Mouse (Mus musculus) embryonic facial prominence, embryonic 10.5 days (tissue): ENCODE results near the gene Cd276. TPM values are rescaled to one million over a fixed set of nuclear protein-coding genes. Genes with fewer than 3 reads are reported as not detected.

Experiments used
- DNase-seq: peaks from one replicate; pipeline ENCODE4 v3.0.0-alpha.2; 2017; ENCODE audit warnings: low spot score
- H3K27ac ChIP-seq: fragments of 300-500 bp; sonication (generic); replicated peaks from 2 replicates; pipeline ENCODE4 v1.5.1; 2016; ENCODE audit warnings: mild to moderate bottlenecking
- H3K27me3 ChIP-seq: fragments of 300-500 bp; sonication (generic); replicated peaks from 2 replicates; pipeline ENCODE4 v1.6.1; 2016; ENCODE audit warnings: low read depth, mild to moderate bottlenecking; ENCODE audit not compliant: poor library complexity, severe bottlenecking
- H3K36me3 ChIP-seq: fragments of 300-500 bp; sonication (generic); replicated peaks from 2 replicates; pipeline ENCODE4 v1.6.1; 2016; ENCODE audit warnings: mild to moderate bottlenecking, moderate library complexity
- H3K4me1 ChIP-seq: fragments of 300-500 bp; sonication (generic); 2 replicates; pipeline ENCODE4 v1.6.1; 2016
- H3K4me3 ChIP-seq: fragments of 300-500 bp; sonication (generic); 2 replicates; pipeline ENCODE4 v1.5.1; 2016; ENCODE audit warnings: mild to moderate bottlenecking, moderate library complexity
- H3K9me3 ChIP-seq: fragments of 300-500 bp; sonication (generic); 2 replicates; pipeline ENCODE4 v1.6.1; 2016; ENCODE audit warnings: mild to moderate bottlenecking
- WGBS: fragments of 180-500 bp; shearing (Covaris S2); methylation state at CpG from one replicate; pipeline ENCODE4 v1.1.7; 2016; 5-methylcytosine and 5-hydroxymethylcytosine counted together
- polyA plus RNA-seq: library from polyadenylated mRNA; unstranded; fragments of >200 nt; fragmentation: Nextera tagmentation; extraction: Ambion mirVana; gene quantifications from 2 replicates; pipeline ENCODE4 v1.2.1, GENCODE M21; 2016

Gene Cd276
- polyA plus RNA-seq, 1 experiment from 2014 or later = 49.7 TPM

- 79% methylated on average over 5 of the region's 5 CpGs for WGBS
- Histone ChIP-seq H3K4me1 (peaks cover 21% of the 10 kb centered on the region), H3K27ac (no peak overlapping the region), H3K4me3 (no peak overlapping the region), H3K36me3 (peaks cover 20% of the 10 kb centered on the region), H3K9me3 (no peaks in the 10 kb centered on the region), H3K27me3 (no peaks in the 10 kb centered on the region; the same call in 1 of the 2 replicates)
- no peak for DNase-seq
These were observed 34.2 kb downstream of the Cd276 start for GRCm38 (mm10) chr9:58520816-58521581.

GRCm38 (mm10) chr9:58519953-58520352, 35.3 kb downstream of the Cd276 start:
- Histone ChIP-seq H3K36me3 (peaks cover 10% of the 10 kb centered on the region), H3K4me3 (no peak overlapping the region), H3K9me3 (no peaks in the 10 kb centered on the region), H3K27ac (no peak overlapping the region), H3K4me1 (peaks cover 24% of the 10 kb centered on the region), H3K27me3 (no peaks in the 10 kb centered on the region; the same call in 1 of the 2 replicates)
- WGBS = 82% methylated on average over 3 of the region's 3 CpGs
- no peak for DNase-seq

GRCm38 (mm10) chr9:58517866-58518750, 37.1 kb downstream of the Cd276 start:
- WGBS = 41% methylated on average over 9 of the region's 9 CpGs
- Histone ChIP-seq H3K9me3 (no peaks in the 10 kb centered on the region), H3K4me1 (peaks cover 34% of the 10 kb centered on the region), H3K27me3 (no peaks in the 10 kb centered on the region; the same call in 1 of the 2 replicates), H3K27ac (no peak overlapping the region; the same call in 1 of the 2 replicates), H3K36me3 (no peaks in the 10 kb centered on the region), H3K4me3 (no peak overlapping the region)
- no peak for DNase-seq

GRCm38 (mm10) chr9:58516480-58516879, 38.8 kb downstream of the Cd276 start:
- WGBS = 86% methylated on average over 3 of the region's 3 CpGs
- no peak for DNase-seq
- H3K27ac ChIP-seq = no peak overlapping the region

GRCm38 (mm10) chr9:58513749-58514148, 41.5 kb downstream of the Cd276 start:
- no peaks in the 10 kb centered on the region for H3K9me3 ChIP-seq
- 61% methylated on average over 5 of the region's 5 CpGs for WGBS
- no peak overlapping the region for H3K4me3 ChIP-seq
- H3K4me1 ChIP-seq = peaks cover 26% of the 10 kb centered on the region
- no peak overlapping the region for H3K27ac ChIP-seq
- no peaks in the 10 kb centered on the region; the same call in 1 of the 2 replicates for H3K27me3 ChIP-seq
- no peaks in the 10 kb centered on the region for H3K36me3 ChIP-seq
- no peak for DNase-seq

More at GRCm38 (mm10) chr9:58516480-58516879, 38.8 kb downstream of the Cd276 start:
- Histone ChIP-seq H3K9me3 (no peaks in the 10 kb centered on the region), H3K27me3 (no peaks in the 10 kb centered on the region; the same call in 1 of the 2 replicates), H3K36me3 (no peaks in the 10 kb centered on the region), H3K4me3 (no peak overlapping the region), H3K4me1 (peaks cover 29% of the 10 kb centered on the region)

- no peaks in the 10 kb centered on the region for H3K36me3 ChIP-seq
- H3K27ac ChIP-seq = no peak overlapping the region
- H3K9me3 ChIP-seq = no peaks in the 10 kb centered on the region
- no peaks in the 10 kb centered on the region for H3K27me3 ChIP-seq
- H3K4me1 ChIP-seq = peaks cover 13% of the 10 kb centered on the region
- DNase-seq = no peak
- no peak overlapping the region for H3K4me3 ChIP-seq
- WGBS = 89% methylated on average over 5 of the region's 5 CpGs
These were observed 44.8 kb downstream of the Cd276 start for GRCm38 (mm10) chr9:58510452-58510851.

- Histone ChIP-seq H3K4me3 (no peak overlapping the region), H3K9me3 (no peaks in the 10 kb centered on the region), H3K27ac (no peak overlapping the region), H3K27me3 (no peaks in the 10 kb centered on the region), H3K36me3 (no peaks in the 10 kb centered on the region), H3K4me1 (no peaks in the 10 kb centered on the region)
- no peak for DNase-seq
- 81% methylated on average over 8 of the region's 8 CpGs for WGBS
These were observed 47.8 kb downstream of the Cd276 start for GRCm38 (mm10) chr9:58507216-58508005.

- no peak overlapping the region for H3K27ac ChIP-seq
- WGBS = 91% methylated on average over 5 of the region's 5 CpGs
- no peaks in the 10 kb centered on the region for H3K27me3 ChIP-seq
- DNase-seq = no peak
- H3K4me3 ChIP-seq = no peak overlapping the region
- no peaks in the 10 kb centered on the region for H3K36me3 ChIP-seq
- peaks cover 6% of the 10 kb centered on the region; the same call in 1 of the 2 replicates for H3K4me1 ChIP-seq
- no peaks in the 10 kb centered on the region for H3K9me3 ChIP-seq
These were observed 54.3 kb downstream of the Cd276 start for GRCm38 (mm10) chr9:58500946-58501345.

- Histone ChIP-seq H3K36me3 (no peaks in the 10 kb centered on the region), H3K27ac (no peak overlapping the region), H3K9me3 (no peaks in the 10 kb centered on the region), H3K4me3 (no peak overlapping the region), H3K27me3 (peaks cover 2% of the 10 kb centered on the region; the same call in 1 of the 2 replicates), H3K4me1 (peaks cover 6% of the 10 kb centered on the region; the same call in 1 of the 2 replicates)
- DNase-seq = no peak
- 70% methylated on average over 4 of the region's 4 CpGs for WGBS
These were observed 57.3 kb downstream of the Cd276 start for GRCm38 (mm10) chr9:58497942-58498341.

GRCm38 (mm10) chr9:58496470-58497182, 58.6 kb downstream of the Cd276 start:
- peaks cover 3% of the 10 kb centered on the region; the same call in 1 of the 2 replicates for H3K36me3 ChIP-seq
- no peak overlapping the region for H3K4me3 ChIP-seq
- WGBS = 35% methylated on average over 4 of the region's 4 CpGs
- H3K27me3 ChIP-seq = peaks cover 13% of the 10 kb centered on the region
- DNase-seq = no peak
- H3K4me1 ChIP-seq = peaks cover 6% of the 10 kb centered on the region; the same call in 1 of the 2 replicates
- no peaks in the 10 kb centered on the region for H3K9me3 ChIP-seq
- H3K27ac ChIP-seq = no peak overlapping the region

GRCm38 (mm10) chr9:58495035-58495434, 60.2 kb downstream of the Cd276 start:
- H3K4me3 ChIP-seq = no peak overlapping the region
- WGBS = 78% methylated on average over 2 of the region's 2 CpGs
- H3K36me3 ChIP-seq = peaks cover 3% of the 10 kb centered on the region; the same call in 1 of the 2 replicates
- H3K27ac ChIP-seq = no peak overlapping the region
- peaks cover 29% of the 10 kb centered on the region for H3K27me3 ChIP-seq
- no peaks in the 10 kb centered on the region for H3K9me3 ChIP-seq
- H3K4me1 ChIP-seq = peaks cover 21% of the 10 kb centered on the region
- DNase-seq = no peak
